Mouse (Mus musculus) kidney, embryonic 16.5 days (tissue): ENCODE measurements around the gene Enpp6. TPM values are rescaled to one million over a fixed set of nuclear protein-coding genes. Genes with fewer than 3 reads are reported as not detected.
"Not testable (repeated sequence)": the region's sequence is repeated elsewhere in the genome, so short reads cannot be mapped to it uniquely, and the experiment has no call there.

Experiments
- ATAC-seq: fragments of 200-750 bp; cut with Nextera tagmentation; 2 replicates; pipeline ENCODE4 v1.8.0; 2017; ENCODE audit warnings: moderate TSS enrichment; ENCODE audit not compliant: low FRiP score, low TSS enrichment
- H3K27ac ChIP-seq: fragments of 300-500 bp; sonication (generic); 2 replicates; pipeline ENCODE4 v1.5.1; 2014; ENCODE audit warnings: low read length
- H3K27me3 ChIP-seq: fragments of 300-500 bp; sonication (generic); 2 replicates; pipeline ENCODE4 v1.6.1; 2014; ENCODE audit warnings: low read length, control low read depth, mixed read lengths; ENCODE audit not compliant: insufficient read depth
- H3K36me3 ChIP-seq: fragments of 300-500 bp; sonication (generic); 2 replicates; pipeline ENCODE4 v1.6.1; 2014; ENCODE audit warnings: low read length, control low read depth, mixed read lengths; ENCODE audit not compliant: insufficient read depth
- H3K4me1 ChIP-seq: fragments of 300-500 bp; sonication (generic); 2 replicates; pipeline ENCODE4 v1.6.1; 2014; ENCODE audit warnings: low read length, control low read depth, mixed read lengths; ENCODE audit not compliant: insufficient read depth
- H3K4me2 ChIP-seq: fragments of 300-500 bp; sonication (generic); replicated peaks from 2 replicates; pipeline ENCODE4 v1.6.1; 2014; ENCODE audit warnings: low read depth, low read length
- H3K4me3 ChIP-seq: fragments of 300-500 bp; sonication (generic); 2 replicates; pipeline ENCODE4 v1.5.1; 2014; ENCODE audit warnings: mild to moderate bottlenecking, low read length
- H3K9ac ChIP-seq: fragments of 300-500 bp; sonication (generic); replicated peaks from 2 replicates; pipeline ENCODE4 v1.6.1; 2014; ENCODE audit warnings: low read length
- H3K9me3 ChIP-seq: fragments of 300-500 bp; sonication (generic); 2 replicates; pipeline ENCODE4 v1.6.1; 2016; ENCODE audit warnings: low read length, control low read depth
- WGBS: fragments of 180-500 bp; shearing (Covaris S2); extraction: QIAGEN DNeasy Blood & Tissue Kit; methylation state at CpG from one replicate; pipeline ENCODE4 v1.1.7; 2014; 5-methylcytosine and 5-hydroxymethylcytosine counted together
- polyA plus RNA-seq: library from polyadenylated mRNA; unstranded; fragments of >200 nt; fragmentation: Nextera tagmentation; extraction: Ambion mirVana; gene quantifications from 2 replicates; pipeline ENCODE4 v1.2.1, GENCODE M21; 2015

The Enpp6 gene
- polyA plus RNA-seq, 1 experiment from 2014 or later, result 2.5 TPM

- H3K9me3 ChIP-seq, result no peaks in the 10 kb centered on the region
- no peaks in the 10 kb centered on the region for H3K4me1 ChIP-seq
- no peak overlapping the region for H3K9ac ChIP-seq
- 82% methylated on average over 10 of the region's 10 CpGs for WGBS
- no peak overlapping the region for H3K4me2 ChIP-seq
- no peak overlapping the region for H3K4me3 ChIP-seq
- ATAC-seq, result no peak
- no peak overlapping the region for H3K27ac ChIP-seq
- no peaks in the 10 kb centered on the region for H3K27me3 ChIP-seq
- no peaks in the 10 kb centered on the region for H3K36me3 ChIP-seq
These were observed 40.3 kb downstream of the Enpp6 start for GRCm38 (mm10) chr8:47026841-47027490.

DNA sequence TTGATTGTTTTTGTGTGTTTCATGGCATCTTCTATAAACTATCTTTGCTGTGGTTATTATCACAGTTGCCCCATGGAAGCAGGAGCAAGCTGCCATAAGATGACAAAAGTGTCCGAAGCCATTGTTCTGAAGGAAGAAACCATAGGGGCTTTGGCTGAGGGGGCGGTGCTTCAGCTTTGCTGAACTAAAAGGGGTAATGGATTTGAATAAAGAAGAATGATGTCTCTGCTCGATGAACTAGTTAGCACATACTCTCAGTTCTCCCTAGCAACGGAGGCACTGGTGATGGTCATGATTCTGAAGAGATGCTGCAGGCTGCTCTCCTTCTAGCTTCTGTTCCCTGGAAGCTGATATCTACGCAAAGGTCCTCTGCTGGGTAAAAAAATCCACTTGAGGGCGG, 41.8 kb downstream of the Enpp6 start:
- 84% methylated on average over 6 of the region's 6 CpGs for WGBS
- Histone ChIP-seq H3K9me3 (no peaks in the 10 kb centered on the region), H3K27me3 (no peaks in the 10 kb centered on the region), H3K4me2 (no peak overlapping the region), H3K9ac (no peak overlapping the region), H3K4me3 (no peak overlapping the region), H3K27ac (no peak overlapping the region), H3K4me1 (no peaks in the 10 kb centered on the region), H3K36me3 (no peaks in the 10 kb centered on the region)
- ATAC-seq, result no peak

DNA sequence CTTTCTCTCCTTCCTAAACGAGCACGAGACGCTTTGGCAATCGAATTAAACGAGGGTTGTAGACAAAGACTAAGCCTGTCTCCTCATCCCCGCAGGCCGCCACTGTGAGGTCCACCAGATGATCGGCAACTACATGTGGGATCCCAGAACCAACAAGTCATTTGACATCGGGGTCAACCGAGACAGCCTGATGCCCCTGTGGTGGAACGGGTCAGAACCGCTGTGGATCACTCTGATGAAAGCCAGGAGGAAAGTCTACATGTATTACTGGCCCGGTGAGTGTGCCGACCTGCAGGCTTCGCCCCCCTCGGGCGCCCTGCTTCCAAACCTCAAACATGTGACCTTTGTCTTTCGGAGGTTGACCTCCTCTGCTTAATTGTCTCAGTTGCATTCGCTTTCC, 43.6 kb downstream of the Enpp6 start:
- H3K27ac ChIP-seq, result no peak overlapping the region
- H3K4me3 ChIP-seq, result no peak overlapping the region
- no peaks in the 10 kb centered on the region for H3K4me1 ChIP-seq
- no peak for ATAC-seq
- no peaks in the 10 kb centered on the region for H3K9me3 ChIP-seq
- no peaks in the 10 kb centered on the region for H3K27me3 ChIP-seq
- WGBS, result 95% methylated on average over 19 of the region's 19 CpGs
- no peaks in the 10 kb centered on the region for H3K36me3 ChIP-seq
- no peak overlapping the region for H3K4me2 ChIP-seq
- H3K9ac ChIP-seq, result no peak overlapping the region

- ATAC-seq, result no peak
- no peaks in the 10 kb centered on the region for H3K4me1 ChIP-seq
- no peak overlapping the region for H3K4me2 ChIP-seq
- H3K9me3 ChIP-seq, result no peaks in the 10 kb centered on the region
- H3K9ac ChIP-seq, result no peak overlapping the region
- H3K36me3 ChIP-seq, result no peaks in the 10 kb centered on the region
- no peak overlapping the region for H3K4me3 ChIP-seq
- 70% methylated on average over 7 of the region's 7 CpGs for WGBS
- no peak overlapping the region for H3K27ac ChIP-seq
- no peaks in the 10 kb centered on the region for H3K27me3 ChIP-seq
These were observed 45.4 kb downstream of the Enpp6 start for GRCm38 (mm10) chr8:47032081-47032480.

GRCm38 (mm10) chr8:47033976-47034375, 47.3 kb downstream of the Enpp6 start:
- 74% methylated on average over 4 of the region's 4 CpGs for WGBS
- H3K4me1 ChIP-seq, result no peaks in the 10 kb centered on the region
- no peak overlapping the region for H3K4me2 ChIP-seq
- no peak for ATAC-seq
- no peaks in the 10 kb centered on the region for H3K9me3 ChIP-seq
- no peaks in the 10 kb centered on the region for H3K36me3 ChIP-seq
- H3K27me3 ChIP-seq, result no peaks in the 10 kb centered on the region
- no peak overlapping the region for H3K27ac ChIP-seq
- no peak overlapping the region for H3K4me3 ChIP-seq
- H3K9ac ChIP-seq, result no peak overlapping the region

DNA sequence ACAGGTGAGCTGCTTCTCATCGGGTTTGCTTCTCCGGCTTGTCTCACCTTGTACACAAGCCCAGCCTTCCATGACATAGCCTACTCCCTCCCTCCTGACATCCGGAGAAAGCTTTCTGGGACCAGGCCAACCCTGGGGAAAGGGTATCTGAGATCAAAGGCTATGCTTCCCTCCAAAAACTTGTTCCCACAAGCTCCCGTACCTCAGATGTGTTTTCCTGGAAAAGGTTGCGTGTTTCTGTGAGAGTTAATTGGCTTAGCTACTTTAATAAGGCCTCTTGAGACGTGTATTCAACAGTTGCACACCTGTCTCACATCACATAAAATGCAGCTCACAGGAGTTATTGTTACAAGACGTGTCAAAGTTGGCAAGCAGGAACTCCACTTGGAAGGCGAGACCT, 49.8 kb downstream of the Enpp6 start:
- Histone ChIP-seq H3K4me2 (no peak overlapping the region), H3K9ac (no peak overlapping the region), H3K9me3 (peaks cover 6% of the 10 kb centered on the region; the same call in 1 of the 2 replicates), H3K27ac (no peak overlapping the region), H3K27me3 (no peaks in the 10 kb centered on the region), H3K4me1 (no peaks in the 10 kb centered on the region), H3K4me3 (no peak overlapping the region), H3K36me3 (no peaks in the 10 kb centered on the region)
- 47% methylated on average over 8 of the region's 8 CpGs for WGBS
- ATAC-seq, result no peak

DNA sequence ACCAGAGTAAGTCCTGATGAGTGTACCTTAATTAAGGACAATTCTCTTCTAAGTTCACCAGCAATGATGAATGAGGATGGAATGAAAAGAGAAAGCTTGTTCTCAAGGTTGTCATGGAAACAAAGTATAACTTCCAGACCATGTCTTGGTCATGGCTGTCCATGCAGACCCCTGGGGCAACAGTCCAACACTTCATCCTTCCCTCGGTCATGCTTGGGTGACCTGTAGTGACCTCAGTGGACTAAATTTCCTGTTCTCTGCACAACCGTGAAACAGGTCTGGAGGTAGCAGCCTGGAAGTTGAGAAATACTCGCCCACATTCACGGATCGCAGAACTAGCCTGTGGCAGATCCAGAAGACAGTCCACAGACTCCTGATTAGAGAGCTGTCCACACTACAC, 50.7 kb downstream of the Enpp6 start:
- Histone ChIP-seq H3K36me3 (no peaks in the 10 kb centered on the region), H3K27me3 (no peaks in the 10 kb centered on the region), H3K4me2 (no peak overlapping the region), H3K9me3 (peaks cover 6% of the 10 kb centered on the region; the same call in 1 of the 2 replicates), H3K27ac (no peak overlapping the region), H3K4me3 (no peak overlapping the region), H3K9ac (no peak overlapping the region), H3K4me1 (no peaks in the 10 kb centered on the region)
- 44% methylated on average over 5 of the region's 5 CpGs for WGBS
- ATAC-seq, result peak; percentile 39; the same call in 1 of the 2 replicates

DNA sequence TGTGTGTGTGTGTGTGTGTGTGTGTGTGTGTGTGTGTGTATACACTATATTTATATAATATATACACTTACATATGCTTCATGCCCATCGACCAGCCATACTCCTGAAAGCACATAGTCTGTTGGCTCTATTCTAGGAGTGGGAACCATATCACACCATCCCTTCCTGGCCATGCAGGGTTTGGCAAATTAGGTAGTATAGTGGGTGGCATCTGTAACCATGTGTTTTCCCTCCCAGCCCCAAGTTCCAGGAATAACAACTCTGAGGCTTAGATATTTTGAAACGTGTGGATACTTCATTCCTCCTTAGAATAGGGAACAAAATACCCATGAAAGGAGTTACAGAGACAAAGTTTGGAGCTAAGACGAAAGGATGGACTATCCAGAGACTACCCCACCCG, 53.5 kb downstream of the Enpp6 start:
- ATAC-seq, H3K27me3 ChIP-seq, H3K9me3 ChIP-seq, H3K4me2 ChIP-seq, H3K36me3 ChIP-seq, H3K27ac ChIP-seq, H3K4me1 ChIP-seq, H3K9ac ChIP-seq, H3K4me3 ChIP-seq: not testable (repeated sequence)
- 90% methylated on average over 4 of the region's 4 CpGs for WGBS

DNA sequence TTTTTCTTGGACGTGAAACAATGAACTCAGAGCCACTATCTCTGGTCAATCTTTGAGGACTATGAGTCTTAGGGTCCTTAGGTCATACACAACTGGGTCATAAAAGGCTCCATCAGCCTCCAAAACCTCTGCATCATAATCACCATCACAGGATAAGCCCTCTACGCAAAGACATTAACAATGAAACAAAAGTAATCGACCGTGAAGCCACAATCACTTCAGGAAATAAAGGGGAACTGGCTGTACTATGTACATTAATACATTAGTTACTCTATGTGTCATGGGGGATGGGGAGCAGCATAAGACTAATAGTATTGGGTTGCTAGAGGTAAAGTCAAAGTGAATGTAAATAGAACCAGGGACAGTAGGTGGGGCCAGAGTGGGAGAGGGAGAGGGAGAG, 59.7 kb downstream of the Enpp6 start:
- ATAC-seq, result no peak
- no peaks in the 10 kb centered on the region for H3K4me1 ChIP-seq
- H3K9ac ChIP-seq, result no peak overlapping the region
- WGBS, result 71% methylated on average over 4 of the region's 4 CpGs
- H3K4me3 ChIP-seq, result no peak overlapping the region
- H3K9me3 ChIP-seq, result peaks cover 3% of the 10 kb centered on the region; the same call in 1 of the 2 replicates
- no peaks in the 10 kb centered on the region for H3K27me3 ChIP-seq
- no peaks in the 10 kb centered on the region for H3K36me3 ChIP-seq
- H3K4me2 ChIP-seq, result no peak overlapping the region
- H3K27ac ChIP-seq, result no peak overlapping the region

GRCm38 (mm10) chr8:47047146-47047545, 60.5 kb downstream of the Enpp6 start:
- no peak for ATAC-seq
- Histone ChIP-seq H3K4me1 (no peaks in the 10 kb centered on the region), H3K27me3 (no peaks in the 10 kb centered on the region), H3K27ac (no peak overlapping the region), H3K4me2 (no peak overlapping the region), H3K36me3 (no peaks in the 10 kb centered on the region), H3K9ac (no peak overlapping the region), H3K4me3 (no peak overlapping the region), H3K9me3 (peaks cover 3% of the 10 kb centered on the region; the same call in 1 of the 2 replicates)
- 82% methylated on average over 2 of the region's 2 CpGs for WGBS
